Mouse (Mus musculus): ENCODE measurements around the gene Lnpk.

- TF ChIP-seq GATA1 (IDR thresholded peaks at IDR 0.05; ENCODE audit: low read length): no peak
- TF ChIP-seq TAL1 (IDR thresholded peaks at IDR 0.05; ENCODE audit: low read length): no peak
Observed at GRCm38 (mm10) chr2:74490186-74490585, 89.0 kb downstream of the Lnpk start.

Data from erythroblast, embryonic 14.5 days (primary cell).